Mouse (Mus musculus): ENCODE measurements at regions not wholly inside any gene's neighbourhood (a gene's known extent, or its start where the extent isn't known, plus 50 kb on each side); places are given as distances from the start of the nearest gene placed in this dataset.
A peak's percentile ranks its signal among the peaks of the same experiment; 100 is the strongest.

DNA sequence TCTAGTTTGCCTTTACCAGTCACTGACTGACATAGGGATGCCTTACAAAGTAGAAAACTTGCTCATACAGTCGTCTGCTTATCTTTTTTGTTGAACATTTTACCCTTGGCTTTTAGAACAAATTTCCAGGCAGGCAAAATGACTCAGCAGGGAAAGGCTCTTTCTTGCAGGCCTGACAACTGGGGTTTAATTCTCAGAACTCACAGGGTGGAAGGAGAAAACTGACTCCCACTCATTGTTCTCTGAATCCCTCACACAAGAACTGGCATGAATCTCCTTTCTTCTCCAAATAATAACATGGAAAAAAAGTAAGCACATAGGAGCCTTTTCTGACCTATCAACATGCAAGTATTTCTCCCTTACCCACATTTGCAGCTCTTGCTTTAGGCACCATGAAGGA, 163.5 kb downstream of the Cps1 start:
- DNase-seq (ENCODE audit: low spot score): peak; percentile 8

GRCm38 (mm10) chr1:67307591-67307990, 184.8 kb downstream of the Cps1 start:
- DNase-seq (ENCODE audit: low spot score): no peak

Measured in left cerebral cortex, adult 11 months (tissue).